Mouse (Mus musculus) CH12F3 (cell line): ENCODE data around the gene Gm44805.

ENCODE experiments used
- in situ Hi-C: fragments of 300-500 bp; cut with MboI; formaldehyde crosslinking; loops from 2 replicates; pipeline ENCODE4 v1.14.3; 2020; ENCODE audit warnings: low sequenced_read_pairs

Gm44805 gene

DNA sequence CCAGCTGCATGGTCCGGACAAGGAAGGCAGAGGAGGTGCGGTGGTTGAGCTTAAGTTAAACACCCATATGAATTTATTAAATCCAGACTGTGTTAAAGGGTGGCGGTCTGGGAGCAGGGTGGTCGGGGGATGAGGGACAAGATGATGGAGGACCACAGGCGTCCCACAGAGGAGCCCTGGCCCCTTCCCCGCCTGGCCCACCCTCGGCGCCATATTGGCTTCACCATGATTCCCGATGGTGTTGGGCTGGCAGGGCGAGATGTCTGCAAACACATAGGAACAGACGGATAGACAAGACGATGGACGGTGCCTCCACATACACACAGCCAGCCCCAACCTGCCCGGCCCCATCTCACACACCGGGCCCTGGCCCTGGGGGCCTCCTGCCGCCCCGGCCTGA, 48.0 kb downstream of the Gm44805 start:
- in situ Hi-C loops = no loop called here

DNA sequence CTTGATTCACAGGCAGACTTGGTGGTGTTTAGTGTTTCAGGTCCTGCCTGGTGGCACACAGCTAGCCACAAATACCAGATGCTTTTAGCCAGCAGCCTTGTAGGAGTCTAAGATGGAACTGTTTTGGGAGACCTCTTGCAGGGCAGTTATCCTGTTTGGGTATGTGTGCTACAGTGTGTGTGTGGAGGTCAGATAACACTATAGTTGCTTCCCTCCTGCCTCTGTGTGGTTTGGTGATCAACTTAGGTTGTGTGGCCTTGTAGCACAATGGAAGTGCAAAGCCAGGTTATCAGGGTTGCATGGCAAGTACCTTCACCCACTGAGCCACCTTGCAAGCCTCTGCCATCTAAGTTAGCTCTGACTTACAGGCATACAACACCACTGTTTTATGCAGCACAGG, 48.5 kb downstream of the Gm44805 start:
- in situ Hi-C loops = no loop called here

DNA sequence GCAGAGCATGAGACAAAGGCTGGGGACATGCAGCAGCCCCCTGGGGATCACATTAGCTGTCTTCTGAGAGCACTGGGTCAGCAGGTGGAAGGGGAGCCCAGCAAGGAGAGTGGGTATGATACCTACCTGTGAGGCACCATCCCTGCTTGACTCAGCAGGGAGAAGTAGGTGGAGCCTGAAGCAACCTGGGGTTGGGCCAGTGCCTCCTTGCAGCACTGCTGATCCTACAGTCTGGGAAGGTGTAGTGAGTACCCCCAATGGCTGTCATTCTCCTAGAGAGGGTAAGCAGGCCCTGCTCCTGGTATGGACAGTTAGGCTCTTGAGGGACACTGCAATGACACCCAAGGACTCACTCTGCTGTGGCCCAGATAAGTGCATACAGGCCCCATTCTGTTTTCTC, 48.9 kb downstream of the Gm44805 start:
- in situ Hi-C loops = no loop called here

DNA sequence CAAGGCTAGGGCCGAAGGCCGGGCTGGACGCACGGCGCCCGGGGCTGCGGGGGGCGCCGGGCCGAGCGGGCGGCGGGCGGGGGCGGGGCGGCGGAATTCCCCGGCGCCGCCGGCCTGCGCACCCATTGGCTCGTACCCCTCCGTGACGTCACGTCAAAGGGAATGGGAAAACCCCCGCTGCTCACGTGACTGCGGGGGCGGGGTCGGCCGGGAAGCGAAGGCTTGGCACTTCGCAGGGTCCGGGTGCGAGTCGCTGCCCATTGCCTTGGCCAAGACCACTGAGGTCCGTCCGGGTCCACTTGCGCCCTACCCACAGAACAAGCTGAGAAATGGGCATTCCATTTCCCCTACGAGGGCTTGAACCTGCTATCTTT, 51.9 kb downstream of the Gm44805 start, which contains the start of gene Relb:
TSS of gene Relb (minus strand) at position 78 of the 374 bp plus-strand sequence.
- in situ Hi-C loops = no loop called here

DNA sequence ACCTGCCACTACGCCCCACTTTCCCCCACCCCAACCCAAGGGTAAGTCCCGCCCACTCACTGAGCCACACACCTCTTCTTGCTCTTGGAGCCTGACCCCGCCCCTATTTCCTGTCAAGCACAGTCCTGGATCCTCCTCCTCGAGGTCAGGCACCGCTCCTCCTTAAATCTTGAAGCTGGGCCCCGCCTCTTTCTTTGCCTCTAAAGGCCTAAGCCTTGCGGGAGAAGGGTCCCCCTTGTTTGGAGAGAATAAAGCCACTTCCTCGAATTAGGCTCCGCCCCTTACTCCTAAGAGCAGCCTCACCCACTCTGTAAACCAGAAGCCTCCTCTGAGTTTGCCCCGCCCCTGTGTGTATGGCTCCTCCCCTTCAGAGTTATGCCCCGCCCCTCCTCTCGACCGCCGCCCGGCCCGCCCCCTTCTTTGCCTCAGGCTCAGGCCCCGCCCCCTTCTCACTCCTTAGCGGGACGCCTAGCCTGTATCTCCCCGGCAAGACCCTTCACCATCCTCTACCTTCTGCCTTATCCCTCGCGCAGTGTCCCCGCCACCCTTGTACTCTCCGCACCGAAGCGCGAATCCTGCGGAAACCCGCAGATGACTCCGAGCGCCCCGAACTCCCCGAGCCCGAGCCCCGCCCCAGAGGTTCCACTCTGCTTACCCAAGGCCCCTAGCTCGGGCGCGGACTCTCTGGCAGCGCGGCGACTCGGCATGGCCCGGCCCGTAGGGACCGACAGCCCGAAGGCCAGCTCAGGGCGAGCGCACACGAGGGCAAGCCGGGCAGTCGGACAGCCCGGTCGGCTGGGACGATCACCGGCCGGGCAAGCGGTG, 52.5 kb downstream of the Gm44805 start:
- in situ Hi-C loops = no loop called here

DNA sequence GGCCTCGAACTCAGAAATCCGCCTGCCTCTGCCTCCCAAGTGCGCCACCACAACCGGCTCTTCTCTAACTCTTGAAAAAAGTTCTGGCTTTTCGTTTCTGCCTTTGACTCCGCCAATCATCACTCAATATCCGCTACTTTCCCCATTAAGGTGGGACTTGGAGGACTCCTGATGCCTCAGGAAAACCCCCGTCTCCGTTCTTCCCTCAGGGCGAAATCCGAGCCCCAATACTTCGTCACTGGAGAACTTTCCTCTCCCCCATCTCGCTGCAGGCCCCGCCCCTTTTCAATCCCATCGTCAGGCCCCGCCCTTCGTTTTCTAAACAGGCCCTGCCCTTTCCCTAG, 53.1 kb downstream of the Gm44805 start:
- in situ Hi-C loops = no loop called here

DNA sequence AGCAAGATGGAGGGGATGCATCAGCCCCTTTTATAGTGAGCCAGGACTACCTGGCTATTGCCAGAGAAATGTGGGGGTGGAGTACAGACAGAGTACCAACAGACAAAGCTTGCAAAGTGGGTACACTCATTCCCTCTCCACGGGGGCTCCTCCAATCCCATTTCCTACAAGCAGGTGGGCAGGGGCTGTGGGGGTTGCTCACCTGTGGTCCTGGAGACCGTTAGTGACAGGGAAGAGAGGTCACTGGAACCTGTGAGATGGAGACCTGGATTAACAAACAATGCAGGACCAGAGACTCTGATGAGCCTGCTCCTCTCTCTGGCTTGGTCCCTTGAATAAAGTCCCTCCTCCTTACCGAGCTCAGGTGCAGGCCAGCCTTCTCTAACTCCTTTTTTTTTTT, 53.5 kb downstream of the Gm44805 start:
- in situ Hi-C loops = no loop called here

DNA sequence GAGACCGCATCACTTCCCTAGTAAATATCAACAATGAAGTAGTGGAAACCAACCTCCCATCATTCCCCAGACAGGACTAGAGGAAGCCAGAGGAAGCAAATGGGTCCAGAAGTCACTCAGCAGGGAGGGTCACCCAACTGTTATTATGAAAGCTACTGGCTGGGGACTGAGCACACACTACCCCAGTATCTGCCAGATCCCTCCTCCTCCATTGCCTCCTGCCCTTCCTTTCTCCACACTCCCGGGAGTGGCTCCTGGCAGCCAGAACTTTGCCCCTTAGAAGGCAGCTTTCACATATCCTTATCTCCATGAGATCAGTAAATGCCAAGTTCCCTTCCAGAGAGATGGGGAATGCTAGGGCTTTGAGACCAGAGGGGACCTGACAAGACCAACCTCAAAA, 57.8 kb downstream of the Gm44805 start:
- in situ Hi-C loops = no loop called here

DNA sequence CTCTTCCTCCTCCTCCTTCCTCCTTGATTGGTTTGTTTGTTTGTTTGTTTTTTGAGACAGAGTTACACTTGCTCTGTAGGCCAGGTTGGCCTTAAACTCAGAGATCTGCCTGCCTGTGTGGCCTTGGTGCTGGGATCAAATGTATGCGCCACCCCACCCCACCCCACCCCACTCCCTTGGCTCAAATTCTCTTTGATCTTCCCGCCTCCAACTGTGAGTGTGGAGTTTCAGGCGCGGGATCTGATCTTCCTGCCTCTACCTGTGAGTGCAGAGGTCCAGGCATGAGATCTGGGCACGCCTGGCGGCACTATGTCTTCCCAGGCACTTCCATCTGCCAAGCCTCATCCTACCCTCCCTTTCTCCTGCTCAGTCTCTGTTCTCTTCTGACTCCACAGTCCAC, 59.0 kb downstream of the Gm44805 start:
- in situ Hi-C loops = no loop called here
